Mouse (Mus musculus): Measurements from ENCODE around the gene Spib. TPM values are rescaled to one million over a fixed set of nuclear protein-coding genes. Genes with fewer than 3 reads are reported as not detected.

Spib gene
- polyA plus RNA-seq (2014; fragmentation: Illumina TruSeq; extraction: RNeasy Lipid Tissue Mini Kit (QIAGEN cat#74804); ENCODE audit: low replicate concordance), result 0.45 TPM

DNA sequence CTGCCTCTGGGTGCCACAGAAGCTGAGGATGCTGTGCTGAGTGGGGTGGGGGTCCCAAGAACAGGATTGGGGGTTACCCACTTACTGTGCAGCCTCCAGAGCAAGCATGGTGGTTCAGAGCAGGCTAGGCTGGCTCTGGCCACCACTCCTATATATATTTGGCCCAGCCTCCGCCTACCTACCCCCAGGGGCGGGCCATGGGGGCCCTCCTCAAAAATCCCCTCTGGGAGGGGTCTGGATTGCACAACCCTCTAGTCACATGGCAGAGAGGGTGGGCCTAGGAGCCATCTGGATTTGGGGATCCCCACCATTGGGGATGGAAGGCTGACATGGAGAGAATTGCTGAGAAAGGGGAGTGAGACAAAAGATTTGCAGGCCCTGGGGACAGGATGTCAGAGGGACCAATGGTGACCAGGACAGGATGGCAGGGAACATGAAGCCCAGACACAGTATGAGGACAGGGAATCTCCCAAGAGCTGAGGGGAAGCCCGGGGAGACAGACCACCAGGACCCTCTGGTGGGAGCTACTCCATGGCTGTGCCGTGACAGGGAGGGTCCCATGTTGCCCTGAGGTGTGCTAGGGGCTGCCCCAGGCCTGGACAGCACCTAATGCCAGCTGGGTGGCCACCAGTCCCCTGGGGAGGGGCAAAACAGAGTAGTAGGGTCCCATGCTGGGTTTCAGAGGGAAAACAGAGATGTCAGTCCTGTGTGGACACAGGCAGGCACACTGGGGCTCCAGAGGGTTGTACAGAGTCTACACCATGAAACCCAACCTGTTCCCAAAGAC is at the start of gene Spib:
Gene Spib, minus strand, starts transcription at position 126 of the 787 bp plus-strand sequence.

DNA sequence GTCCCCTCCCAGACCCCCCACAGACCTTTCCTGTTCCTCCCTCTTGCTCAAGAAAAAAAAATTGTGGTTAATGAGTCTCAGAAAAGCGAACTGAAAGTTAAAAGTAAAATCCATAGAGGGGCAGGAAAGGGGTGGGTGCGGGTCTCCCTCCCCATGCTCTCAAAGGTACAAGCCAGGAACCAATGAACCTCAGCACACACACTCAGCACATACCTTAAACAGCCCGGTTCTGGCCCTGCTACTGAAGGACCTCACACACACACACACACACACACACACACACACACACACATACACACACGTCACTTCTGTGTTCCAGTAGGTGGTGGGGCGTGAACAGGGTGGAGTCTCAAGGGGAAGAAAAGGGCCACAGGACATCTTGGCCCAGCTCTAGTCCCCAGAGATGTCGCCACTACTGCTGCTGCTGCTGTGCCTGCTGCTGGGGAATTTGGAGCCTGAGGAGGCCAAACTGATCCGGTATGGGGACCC is 40.4 kb upstream of the Spib start, which contains the start of gene Napsa:
Gene Napsa, plus strand, starts transcription at position 168 of the 489 bp plus-strand sequence.

DNA sequence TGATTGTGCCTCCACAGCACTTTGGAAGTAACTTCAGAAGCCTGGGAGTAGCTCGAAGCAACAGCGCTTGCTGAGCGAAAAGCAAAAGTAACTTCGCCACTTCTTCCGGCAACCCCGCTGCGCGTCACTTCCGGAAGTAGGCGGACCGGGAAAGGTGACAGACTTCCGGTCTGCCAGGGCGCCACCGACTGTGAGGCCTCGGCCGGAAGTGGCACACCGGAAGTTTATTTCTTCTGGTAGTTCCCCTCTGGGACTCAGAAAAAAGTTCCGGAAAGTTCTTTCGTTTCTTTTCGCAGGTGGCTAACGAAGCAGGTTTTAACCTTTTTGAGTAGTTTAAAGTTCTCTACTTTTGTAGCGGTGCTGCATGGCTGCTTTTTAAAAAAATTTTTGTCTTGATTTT is 22.0 kb upstream of the Spib start, which contains the start of gene Nr1h2:
Gene Nr1h2, minus strand, starts transcription at position 126 of the 400 bp plus-strand sequence.

DNA sequence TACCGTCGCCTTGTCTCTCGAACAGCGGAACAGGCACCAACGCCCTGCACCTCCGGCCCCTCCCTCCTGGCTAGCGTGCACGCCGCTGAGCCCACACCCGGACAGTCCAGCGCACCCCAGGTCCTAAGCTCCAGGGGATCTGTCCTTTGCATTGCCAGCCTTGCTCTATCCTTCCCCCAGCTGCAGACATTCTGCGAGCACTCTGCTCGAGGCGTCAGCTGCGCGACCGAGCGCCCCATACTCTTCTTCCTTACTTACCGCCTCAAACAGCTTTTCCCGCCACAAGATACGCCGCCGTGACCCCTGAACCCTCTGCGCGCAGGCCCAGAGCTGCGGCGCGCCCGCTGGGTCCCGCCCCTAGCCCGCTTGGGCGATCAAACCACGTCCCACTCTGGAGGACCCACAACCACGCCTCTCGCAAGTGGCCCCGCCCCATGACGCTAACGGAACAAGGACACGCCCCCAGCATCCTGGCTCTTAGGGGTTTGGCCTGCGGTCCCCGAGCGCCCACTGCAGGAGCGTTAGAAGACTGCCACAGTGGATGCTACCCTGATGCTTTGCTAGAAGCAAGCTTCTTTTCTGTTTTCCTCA is 16.7 kb upstream of the Spib start, which contains the start of gene Pold1:
Gene Pold1, minus strand, starts transcription at position 353 of the 591 bp plus-strand sequence.

DNA sequence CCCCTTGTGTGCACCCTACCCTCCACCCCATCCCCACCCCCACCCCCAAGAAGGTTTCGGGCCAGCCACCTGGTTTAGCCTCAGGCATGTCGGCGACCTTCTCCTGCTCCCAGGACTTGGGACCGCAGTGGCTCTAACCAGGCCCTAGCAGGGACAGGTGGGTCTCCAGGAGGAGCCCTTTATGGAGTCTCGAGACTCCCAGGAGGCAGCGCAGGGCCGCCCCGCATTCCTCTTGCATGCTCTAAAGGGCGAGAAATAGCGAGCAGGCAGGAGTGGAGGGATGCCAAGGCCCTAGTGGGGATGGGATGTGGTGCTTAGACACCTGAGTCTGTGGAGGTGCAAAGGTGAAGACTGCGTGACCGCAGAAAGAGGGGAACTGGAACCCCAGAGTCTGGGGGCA is 7.4 kb downstream of the Spib start, which contains the start of gene Mybpc2:
Gene Mybpc2, minus strand, starts transcription at position 155 of the 400 bp plus-strand sequence.

DNA sequence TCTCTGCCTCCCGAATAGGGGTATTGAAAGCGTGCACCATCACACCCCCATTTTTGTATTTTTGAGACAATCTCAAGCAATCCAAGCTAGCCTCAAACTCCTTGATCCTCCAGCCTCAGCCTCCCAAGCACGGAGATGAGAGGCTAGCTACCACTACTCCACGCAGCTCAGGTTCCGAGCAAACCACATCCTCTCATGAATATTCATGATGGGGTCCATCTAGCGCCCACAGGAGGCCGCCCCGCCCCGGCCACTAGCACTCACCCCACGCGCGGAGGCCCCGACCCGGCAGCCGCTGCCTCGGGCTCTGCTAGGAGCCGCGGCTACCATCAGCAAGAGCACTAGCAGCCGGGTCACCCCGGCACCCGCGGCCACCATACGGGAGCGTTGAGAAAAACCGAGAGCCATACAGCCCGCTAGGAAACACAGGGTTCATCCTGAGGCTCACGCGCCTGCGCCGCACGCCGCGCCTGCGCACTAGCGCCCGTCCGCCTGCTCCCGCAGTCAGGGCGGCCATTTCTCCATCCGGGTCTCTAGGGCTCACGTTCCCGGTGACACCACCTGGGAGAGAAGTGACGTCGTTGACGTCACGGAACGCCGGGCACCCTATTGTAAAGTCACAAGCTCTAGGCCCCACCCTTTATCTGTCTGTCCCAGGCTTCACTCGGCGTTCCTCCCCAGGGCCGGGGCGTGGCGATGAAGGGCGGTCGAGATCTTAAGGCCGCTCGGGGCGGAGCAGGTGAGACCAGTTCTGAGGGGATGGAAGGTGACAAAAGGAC is 35.7 kb downstream of the Spib start, which contains the start of the genes Emc10 and Fam71e1:
Gene Emc10, minus strand, starts transcription at position 538 of the 779 bp plus-strand sequence.
Gene Fam71e1, plus strand, starts transcription at position 590 of the 779 bp plus-strand sequence.

Other genes starting within 250 kb of the Spib start
- 0.30 TPM for gene Clec11a, start 225.2 kb downstream of the Spib start, polyA plus RNA-seq (2014; fragmentation: Illumina TruSeq; extraction: RNeasy Lipid Tissue Mini Kit (QIAGEN cat#74804); ENCODE audit: low replicate concordance)
- 0.04 TPM for gene Shank1, start 221.8 kb downstream of the Spib start, polyA plus RNA-seq (2014; fragmentation: Illumina TruSeq; extraction: RNeasy Lipid Tissue Mini Kit (QIAGEN cat#74804); ENCODE audit: low replicate concordance)
- not detected for gene Syt3, start 148.0 kb downstream of the Spib start, polyA plus RNA-seq (2014; fragmentation: Illumina TruSeq; extraction: RNeasy Lipid Tissue Mini Kit (QIAGEN cat#74804); ENCODE audit: low replicate concordance)
- not detected for gene 1700008O03Rik, start 146.3 kb downstream of the Spib start, polyA plus RNA-seq (2014; fragmentation: Illumina TruSeq; extraction: RNeasy Lipid Tissue Mini Kit (QIAGEN cat#74804); ENCODE audit: low replicate concordance)
- not detected for gene Lrrc4b, start 103.1 kb downstream of the Spib start, polyA plus RNA-seq (2014; fragmentation: Illumina TruSeq; extraction: RNeasy Lipid Tissue Mini Kit (QIAGEN cat#74804); ENCODE audit: low replicate concordance)
- gene Aspdh, start 66.7 kb downstream of the Spib start, polyA plus RNA-seq (2014; fragmentation: Illumina TruSeq; extraction: RNeasy Lipid Tissue Mini Kit (QIAGEN cat#74804); ENCODE audit: low replicate concordance), result not detected
- gene Josd2, start 64.1 kb downstream of the Spib start, polyA plus RNA-seq (2014; fragmentation: Illumina TruSeq; extraction: RNeasy Lipid Tissue Mini Kit (QIAGEN cat#74804); ENCODE audit: low replicate concordance), result 1.0 TPM
- 1.2 TPM for gene Emc10, start 35.5 kb downstream of the Spib start, polyA plus RNA-seq (2014; fragmentation: Illumina TruSeq; extraction: RNeasy Lipid Tissue Mini Kit (QIAGEN cat#74804); ENCODE audit: low replicate concordance)
- not detected for gene Fam71e1, start 35.5 kb downstream of the Spib start, polyA plus RNA-seq (2014; fragmentation: Illumina TruSeq; extraction: RNeasy Lipid Tissue Mini Kit (QIAGEN cat#74804); ENCODE audit: low replicate concordance)
- gene Mybpc2, start 7.4 kb downstream of the Spib start, polyA plus RNA-seq (2014; fragmentation: Illumina TruSeq; extraction: RNeasy Lipid Tissue Mini Kit (QIAGEN cat#74804); ENCODE audit: low replicate concordance), result not detected
- gene Pold1, start 16.8 kb upstream of the Spib start, polyA plus RNA-seq (2014; fragmentation: Illumina TruSeq; extraction: RNeasy Lipid Tissue Mini Kit (QIAGEN cat#74804); ENCODE audit: low replicate concordance), result not detected
- gene Nr1h2, start 21.9 kb upstream of the Spib start, polyA plus RNA-seq (2014; fragmentation: Illumina TruSeq; extraction: RNeasy Lipid Tissue Mini Kit (QIAGEN cat#74804); ENCODE audit: low replicate concordance), result 0.78 TPM
- 0.67 TPM for gene Napsa, start 40.3 kb upstream of the Spib start, polyA plus RNA-seq (2014; fragmentation: Illumina TruSeq; extraction: RNeasy Lipid Tissue Mini Kit (QIAGEN cat#74804); ENCODE audit: low replicate concordance)
- gene Kcnc3, start 58.6 kb upstream of the Spib start, polyA plus RNA-seq (2014; fragmentation: Illumina TruSeq; extraction: RNeasy Lipid Tissue Mini Kit (QIAGEN cat#74804); ENCODE audit: low replicate concordance), result 0.33 TPM
- 0.78 TPM for gene Myh14, start 138.8 kb upstream of the Spib start, polyA plus RNA-seq (2014; fragmentation: Illumina TruSeq; extraction: RNeasy Lipid Tissue Mini Kit (QIAGEN cat#74804); ENCODE audit: low replicate concordance)
- not detected for gene Izumo2, start 176.7 kb upstream of the Spib start, polyA plus RNA-seq (2014; fragmentation: Illumina TruSeq; extraction: RNeasy Lipid Tissue Mini Kit (QIAGEN cat#74804); ENCODE audit: low replicate concordance)
- gene Vrk3, start 216.3 kb upstream of the Spib start, polyA plus RNA-seq (2014; fragmentation: Illumina TruSeq; extraction: RNeasy Lipid Tissue Mini Kit (QIAGEN cat#74804); ENCODE audit: low replicate concordance), result 10.2 TPM
- 0.45 TPM for gene Zfp473, start 219.0 kb upstream of the Spib start, polyA plus RNA-seq (2014; fragmentation: Illumina TruSeq; extraction: RNeasy Lipid Tissue Mini Kit (QIAGEN cat#74804); ENCODE audit: low replicate concordance)

Data from small intestine, adult 10 weeks (tissue).